Mouse (Mus musculus) heart, postnatal 36 days (tissue): ENCODE measurements around the gene Ren1. TPM values are rescaled to one million over a fixed set of nuclear protein-coding genes. Genes with fewer than 3 reads are reported as not detected.
A peak's percentile ranks its signal among the peaks of the same experiment; 100 is the strongest.
"Not testable (repeated sequence)": the region's sequence is repeated elsewhere in the genome, so short reads cannot be mapped to it uniquely, and the experiment has no call there.

ENCODE experiments used
- DNase-seq, 2 experiments: peaks; one replicate each; pipeline ENCODE4 v3.0.0; 2021 to 2022
- intact Hi-C: fragments of 180-260 bp; cut with DNase I; formaldehyde crosslinking; loops from one replicate; pipeline ENCODE4 v1.15.1; 2025
- total RNA-seq, 2 experiments: library from RNA; stranded (reverse); gene quantifications; 2 replicates each; pipeline ENCODE4 v1.2.3; 2021

Ren1 gene
- total RNA-seq, 2 experiments from 2014 or later, result 0.22 TPM; not detected in 1

DNA sequence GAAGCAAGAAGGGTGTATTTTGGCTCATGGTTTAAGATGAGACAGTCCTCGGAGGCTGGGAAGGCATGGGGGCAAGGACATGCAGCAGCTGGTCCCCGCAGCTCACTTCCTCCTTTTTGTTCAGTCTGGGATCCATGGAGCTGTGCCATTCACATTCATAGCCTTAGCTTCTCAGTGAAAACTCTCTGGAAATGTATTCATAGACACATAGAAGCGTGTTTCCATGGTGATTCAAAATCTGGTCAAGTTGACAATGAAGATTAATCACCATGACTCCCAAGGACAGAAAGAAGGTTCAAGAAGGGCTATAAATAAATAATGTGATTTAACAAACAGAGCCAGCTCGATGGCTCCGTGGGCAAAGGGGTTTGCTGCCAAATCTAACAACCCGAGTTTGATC lies 16.4 kb upstream of the Ren1 start:
- no peak for DNase-seq
- intact Hi-C loops, result no loop called here

DNA sequence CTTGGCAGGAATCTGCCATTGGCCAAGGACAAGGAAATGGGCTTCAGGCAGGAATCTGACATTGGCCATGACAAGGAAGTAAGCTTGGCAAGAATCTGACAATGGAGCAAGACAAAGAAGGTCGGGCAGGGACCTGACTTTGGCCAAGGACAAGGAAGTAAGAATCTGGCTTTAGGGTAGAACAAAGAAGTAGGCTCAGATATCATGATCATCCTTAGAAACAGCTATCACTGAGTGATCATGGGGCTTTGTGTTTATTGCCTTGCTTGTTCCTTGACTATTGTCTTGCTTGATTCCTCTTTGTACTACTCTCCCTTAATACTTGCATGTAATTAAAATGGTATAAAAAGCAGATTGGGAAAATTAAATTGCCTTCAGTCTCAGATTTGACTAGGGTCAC lies 9.9 kb upstream of the Ren1 start:
- intact Hi-C loops, DNase-seq: not testable (repeated sequence)

DNA sequence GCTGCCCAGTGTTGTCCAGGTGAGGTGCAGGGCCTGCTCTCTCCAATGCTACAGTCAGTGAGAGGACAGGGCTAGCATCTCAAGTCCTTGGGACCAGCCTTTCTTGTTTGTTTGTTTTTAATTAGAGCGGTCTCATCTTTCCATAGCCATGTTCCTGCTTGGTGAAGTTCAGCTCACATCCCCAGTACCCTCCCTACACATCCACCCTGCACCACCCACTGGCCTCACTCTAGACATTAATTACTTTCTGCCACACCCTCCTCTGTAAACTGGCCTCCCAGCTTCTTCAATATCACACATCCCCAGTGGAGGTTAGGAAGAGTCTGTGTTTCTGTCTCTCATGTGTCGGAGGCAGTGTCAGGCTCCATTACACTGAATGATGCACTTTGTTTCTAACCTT lies 6.0 kb upstream of the Ren1 start:
- DNase-seq, result no peak
- intact Hi-C loops, result no loop called here

DNA sequence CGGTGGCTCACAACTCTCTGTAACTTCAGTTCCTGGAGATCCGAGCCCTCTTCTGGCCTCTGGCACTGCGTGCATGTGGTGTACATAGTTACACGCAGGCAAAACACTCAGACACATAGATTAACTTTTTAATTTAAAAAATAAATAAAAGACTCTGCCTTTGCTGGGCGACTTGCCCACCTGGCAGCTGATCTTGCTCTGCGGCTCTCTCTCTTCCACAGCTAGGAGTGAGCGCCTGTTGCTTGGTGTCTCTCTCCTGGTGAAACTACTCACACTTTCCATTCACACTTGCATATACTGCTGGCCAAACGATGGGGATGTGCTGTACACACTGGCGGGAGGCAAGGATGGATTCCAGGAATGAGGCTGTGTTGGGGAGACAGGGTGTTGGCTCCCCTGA lies 3.8 kb upstream of the Ren1 start:
- no peak for DNase-seq
- intact Hi-C loops, result no loop called here

DNA sequence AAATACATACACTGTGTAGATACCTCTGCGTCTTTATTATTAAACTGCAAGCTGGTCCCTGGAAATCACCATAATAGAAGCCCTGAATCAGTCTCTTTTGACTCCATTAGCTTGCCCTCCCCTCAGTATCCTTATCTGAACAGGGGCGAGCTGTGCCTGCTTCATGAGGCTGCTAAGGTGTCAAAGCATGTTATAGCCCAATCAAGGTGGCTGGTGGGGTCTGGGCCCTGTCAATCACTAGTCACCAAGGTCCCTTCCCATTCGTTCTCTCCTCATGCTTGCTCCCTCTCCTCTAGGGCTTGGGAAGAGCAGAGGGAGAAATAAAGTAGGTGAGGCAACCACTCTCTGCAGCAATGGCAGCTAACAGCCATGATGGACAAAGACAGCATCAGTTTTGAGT lies 3.1 kb upstream of the Ren1 start:
- no peak for DNase-seq
- intact Hi-C loops, result no loop called here

DNA sequence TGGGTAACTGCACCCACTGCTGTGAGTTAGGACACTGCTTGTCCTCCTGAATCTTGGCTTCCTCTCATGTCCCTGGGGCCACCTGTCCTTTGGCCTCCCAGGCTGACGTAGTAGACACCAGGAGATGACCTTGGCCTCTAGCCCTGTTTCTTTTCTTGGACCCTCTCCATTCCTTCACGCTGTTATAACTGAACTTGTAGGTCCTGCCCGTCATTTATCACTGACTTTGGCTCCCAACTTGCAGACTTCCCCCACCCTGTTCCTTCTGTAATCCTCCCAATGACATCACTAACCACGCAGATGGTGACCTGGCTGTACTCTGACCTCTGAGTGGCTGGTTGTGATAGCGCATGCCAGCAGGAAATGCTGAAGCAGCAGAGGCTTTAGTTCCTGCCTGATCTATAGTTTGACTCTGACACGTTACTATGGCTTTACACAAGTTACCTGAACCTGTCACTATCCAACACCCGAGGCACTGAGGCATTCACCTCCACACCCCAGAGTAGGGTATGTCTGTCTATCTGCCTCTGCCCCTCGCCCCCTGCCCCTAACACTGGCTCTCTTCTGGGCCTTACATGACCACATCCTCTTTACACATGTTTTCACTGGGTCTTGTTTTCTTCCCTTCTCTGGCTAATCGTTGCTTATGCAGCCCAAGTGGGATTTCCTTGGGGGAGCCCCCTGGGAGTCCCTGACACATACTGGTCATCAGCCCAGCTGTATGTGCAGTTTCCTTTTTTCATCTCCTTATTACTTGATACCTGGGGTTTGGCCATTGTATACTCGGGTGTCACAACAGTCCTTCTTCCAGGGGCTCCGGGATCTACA lies 2.4 kb upstream of the Ren1 start:
- no peak for DNase-seq
- intact Hi-C loops, result no loop called here

DNA sequence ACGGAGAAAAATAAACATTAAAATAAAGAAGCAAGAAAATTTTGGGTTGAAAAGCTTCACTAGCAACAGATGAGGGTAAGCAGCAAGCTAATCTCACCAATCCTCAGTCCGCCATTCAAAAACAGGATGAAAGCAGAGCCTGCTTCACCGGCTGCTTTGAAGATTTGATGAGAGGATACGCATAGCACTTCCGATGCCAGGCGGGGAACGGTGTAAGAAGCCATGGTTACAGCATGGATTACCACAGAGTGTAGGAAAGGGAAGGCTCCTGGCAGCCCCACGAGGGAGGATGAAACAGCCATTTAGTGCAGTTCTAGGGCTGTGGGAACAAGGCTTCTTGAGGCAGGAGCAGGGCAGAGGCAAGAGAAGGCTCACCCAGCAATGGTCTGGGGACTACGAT lies 1.5 kb downstream of the Ren1 start:
- intact Hi-C loops, result loop anchor here (2.0 kb wide), 3 partner anchors 37 to 205 kb away; no protein-coding TSS in a partner anchor
- DNase-seq, result no peak

DNA sequence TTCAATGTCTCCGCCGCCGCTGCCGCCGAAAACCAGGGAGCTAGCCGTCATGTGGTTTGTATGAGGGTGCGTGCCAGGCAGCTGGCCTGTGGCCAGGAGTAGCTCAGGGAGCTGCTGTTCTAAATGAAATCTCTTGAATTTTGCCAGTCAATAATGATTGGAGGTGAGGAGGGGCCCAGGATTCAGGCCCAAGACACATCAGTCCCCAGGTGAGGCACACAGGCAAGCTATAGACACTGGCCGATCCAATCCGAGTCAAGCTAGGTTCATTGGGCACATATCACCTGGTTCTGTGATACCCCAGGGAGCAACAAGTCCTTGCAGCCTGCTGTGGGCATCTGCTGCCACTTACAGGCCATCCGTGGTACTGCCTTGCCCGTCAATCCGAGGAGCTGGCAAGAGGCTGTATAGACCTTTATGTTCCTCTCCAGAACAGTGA lies 3.1 kb downstream of the Ren1 start:
- peak; percentile 62 to 74 for DNase-seq
- intact Hi-C loops, result loop anchor here (2.0 kb wide), 3 partner anchors 39 to 207 kb away; no protein-coding TSS in a partner anchor

DNA sequence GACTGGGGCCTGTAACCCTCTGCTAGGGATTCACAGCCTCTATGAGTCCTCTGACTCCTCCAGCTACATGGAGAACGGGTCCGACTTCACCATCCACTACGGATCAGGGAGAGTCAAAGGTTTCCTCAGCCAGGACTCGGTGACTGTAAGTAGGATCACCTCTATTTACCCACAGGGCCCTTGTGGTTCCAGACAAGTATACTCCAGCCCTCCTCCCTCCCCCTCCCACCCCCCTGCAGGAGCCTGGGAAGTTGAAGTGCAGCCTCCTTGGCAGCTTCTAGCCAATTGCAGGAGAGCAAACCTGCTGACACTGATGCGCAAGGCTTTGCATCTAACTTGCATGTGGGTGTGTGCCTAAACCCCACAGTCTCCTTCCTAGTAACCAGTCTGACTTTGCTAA lies 5.2 kb downstream of the Ren1 start:
- DNase-seq, result no peak
- intact Hi-C loops, result no loop called here

DNA sequence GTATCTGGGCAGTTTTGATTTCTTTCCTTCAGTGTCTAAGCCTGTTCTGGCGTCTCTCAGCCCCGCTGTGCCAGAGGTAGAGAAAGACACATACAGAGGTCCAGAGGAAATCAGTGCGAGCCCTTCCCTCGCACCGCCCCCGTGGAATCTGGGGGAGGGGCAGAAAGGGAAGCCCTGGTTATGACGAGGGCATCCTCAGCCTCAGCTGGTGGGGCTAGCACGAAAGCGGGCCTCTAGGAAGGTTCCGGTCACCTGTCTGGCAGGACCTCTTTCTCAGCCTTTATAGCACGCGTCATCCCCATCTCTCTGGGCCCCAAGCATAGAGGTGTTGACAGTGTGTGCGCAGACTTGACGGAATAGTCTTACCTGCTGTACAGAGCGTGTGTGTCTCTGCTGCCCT lies 5.6 kb downstream of the Ren1 start:
- no peak for DNase-seq

DNA sequence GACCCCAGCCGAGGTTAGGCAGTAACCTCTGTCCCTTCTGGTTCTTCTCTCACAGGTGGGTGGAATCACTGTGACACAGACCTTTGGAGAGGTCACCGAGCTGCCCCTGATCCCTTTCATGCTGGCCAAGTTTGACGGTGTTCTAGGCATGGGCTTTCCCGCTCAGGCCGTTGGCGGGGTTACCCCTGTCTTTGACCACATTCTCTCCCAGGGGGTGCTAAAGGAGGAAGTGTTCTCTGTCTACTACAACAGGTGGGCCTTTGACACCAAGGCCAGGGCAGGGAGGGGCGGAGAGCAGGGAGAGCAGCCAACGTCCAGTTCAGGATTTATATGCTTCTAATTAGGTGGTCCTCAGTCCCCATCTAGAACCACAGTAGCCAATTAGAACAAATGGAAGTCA lies 6.0 kb downstream of the Ren1 start:
- intact Hi-C loops, result no loop called here
- no peak for DNase-seq

More for the DNA sequence above, 5.6 kb downstream of the Ren1 start:
- intact Hi-C loops, result no loop called here

DNA sequence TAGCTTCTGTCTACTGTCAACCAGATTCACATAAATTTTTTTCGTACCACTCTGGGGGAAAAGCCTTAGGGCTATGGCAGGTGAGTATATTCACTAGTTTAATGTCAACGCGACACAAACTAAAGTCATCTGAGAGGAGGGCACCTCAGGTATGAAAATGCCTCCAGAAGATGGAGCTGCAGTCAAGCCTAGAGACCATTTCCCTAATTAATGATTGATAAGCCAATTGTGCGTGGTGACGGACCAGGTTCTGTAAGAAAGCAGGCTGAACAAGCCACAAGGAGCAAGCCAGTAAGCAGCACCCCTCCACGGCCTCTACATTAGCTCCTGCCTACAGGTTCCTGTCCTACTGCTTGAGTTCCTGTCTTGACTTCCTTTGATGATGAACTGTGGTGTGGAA lies 10.7 kb downstream of the Ren1 start:
- intact Hi-C loops, result no loop called here
- DNase-seq, result no peak

DNA sequence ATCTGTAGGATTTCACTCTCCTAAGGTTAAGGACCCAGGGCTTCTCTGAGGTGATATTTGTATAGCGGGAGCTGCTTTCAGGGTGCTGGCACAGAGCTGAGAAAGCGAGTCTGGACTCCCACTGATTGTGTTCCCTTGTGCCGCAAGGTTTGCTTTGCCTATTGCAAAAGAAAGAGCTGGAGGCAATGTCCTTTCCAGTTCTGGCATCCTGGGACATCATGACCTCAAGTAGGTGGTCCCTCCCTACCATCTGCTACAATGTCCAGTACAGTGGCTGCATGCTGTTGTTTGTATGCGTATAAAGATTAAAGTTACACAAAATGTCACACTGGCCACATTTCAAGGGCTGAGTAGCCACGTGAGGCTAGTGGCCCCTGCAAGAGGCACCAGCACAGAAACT lies 11.8 kb downstream of the Ren1 start:
- DNase-seq, result no peak
- intact Hi-C loops, result no loop called here

DNA sequence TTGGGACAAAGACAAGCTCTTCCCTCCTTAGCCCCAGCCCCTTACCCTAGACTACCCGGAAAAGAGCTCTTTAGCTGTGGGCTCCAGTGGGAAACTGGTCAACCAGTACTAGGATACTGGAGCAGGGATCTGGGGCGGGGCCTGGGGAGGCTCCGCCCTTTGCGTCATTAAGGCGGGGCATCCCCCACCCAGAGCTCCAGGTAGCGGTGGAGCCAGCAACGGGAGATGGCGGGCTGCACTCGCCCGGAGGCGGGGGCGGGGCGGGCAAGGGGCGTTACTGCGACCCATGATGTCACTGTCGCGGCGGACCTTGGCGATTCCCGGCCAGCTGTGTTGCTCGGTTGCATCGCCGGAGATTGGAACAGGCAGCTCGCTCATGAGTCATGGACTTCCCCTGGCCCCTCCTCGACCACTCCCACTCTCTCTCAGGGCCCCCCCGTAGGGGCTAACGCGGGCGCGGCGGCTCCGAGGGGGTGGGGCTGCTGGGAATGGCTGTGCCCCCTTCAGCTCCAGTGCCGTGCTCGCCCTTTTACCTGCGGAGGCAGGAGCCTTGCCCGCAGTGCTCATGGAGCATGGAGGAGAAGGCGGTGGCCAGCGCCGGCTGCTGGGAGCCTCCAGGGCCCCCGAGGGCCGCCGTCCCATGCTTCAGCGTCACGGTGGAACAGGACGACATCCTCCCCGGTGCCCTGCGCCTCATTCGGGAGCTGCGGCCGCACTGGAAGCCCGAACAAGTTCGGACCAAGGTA lies 13.1 kb downstream of the Ren1 start, which contains the start of gene Etnk2:
Gene Etnk2 (plus strand): TSS at position 297 of the 746 bp plus-strand sequence.
- intact Hi-C loops, result no loop called here
- peak; percentile 77 to 78 for DNase-seq

DNA sequence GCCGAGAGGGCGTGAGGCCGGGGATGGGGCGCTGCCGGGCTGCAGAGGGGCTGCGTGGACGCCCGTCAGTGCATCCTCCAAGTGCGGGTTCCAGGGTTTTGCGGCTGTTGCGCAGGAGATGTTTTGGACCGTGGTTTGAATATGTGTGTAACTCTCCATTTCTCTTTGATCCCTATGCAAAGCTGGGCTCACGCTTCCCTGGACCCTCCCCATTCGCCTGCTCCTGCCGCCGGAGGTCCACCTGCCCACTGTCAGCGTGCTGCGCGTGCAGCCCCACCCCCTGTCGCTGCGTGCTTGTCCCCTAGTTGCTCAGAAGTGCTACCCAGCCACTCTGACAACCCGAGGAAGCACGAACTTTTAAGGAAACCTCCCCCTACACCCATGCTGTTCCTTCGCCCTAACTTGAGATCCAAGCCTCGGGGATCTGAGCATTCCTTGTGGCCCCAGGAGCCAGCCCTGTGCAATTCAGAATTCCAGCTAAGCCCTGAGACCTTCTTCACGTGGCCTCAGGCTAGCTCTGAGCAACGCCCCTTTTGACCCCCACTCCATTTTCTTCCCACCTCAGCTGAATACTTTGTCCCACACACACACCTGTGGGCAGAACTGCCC lies 13.8 kb downstream of the Ren1 start:
- intact Hi-C loops, result no loop called here
- no peak for DNase-seq

DNA sequence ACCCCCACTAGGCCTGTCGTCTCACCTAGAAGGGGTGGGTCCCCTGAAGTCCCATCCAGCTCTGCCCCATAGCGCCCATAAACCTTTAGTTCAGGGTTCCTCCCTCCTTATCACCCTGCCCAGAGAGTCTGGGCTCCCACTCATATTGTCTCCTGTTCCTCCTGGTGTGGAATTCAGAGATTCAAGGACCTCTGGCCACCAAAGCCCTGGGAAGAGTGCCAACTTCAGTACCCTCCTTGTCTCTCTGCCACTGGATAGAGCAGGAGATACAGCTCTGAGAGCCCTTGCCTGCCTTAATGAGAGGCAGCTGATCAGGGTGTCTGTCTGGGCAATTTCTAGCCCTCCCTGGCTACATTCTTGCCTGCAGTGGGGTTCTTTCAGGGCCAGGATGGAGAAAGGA lies 14.6 kb downstream of the Ren1 start:
- no peak for DNase-seq
- intact Hi-C loops, result no loop called here

DNA sequence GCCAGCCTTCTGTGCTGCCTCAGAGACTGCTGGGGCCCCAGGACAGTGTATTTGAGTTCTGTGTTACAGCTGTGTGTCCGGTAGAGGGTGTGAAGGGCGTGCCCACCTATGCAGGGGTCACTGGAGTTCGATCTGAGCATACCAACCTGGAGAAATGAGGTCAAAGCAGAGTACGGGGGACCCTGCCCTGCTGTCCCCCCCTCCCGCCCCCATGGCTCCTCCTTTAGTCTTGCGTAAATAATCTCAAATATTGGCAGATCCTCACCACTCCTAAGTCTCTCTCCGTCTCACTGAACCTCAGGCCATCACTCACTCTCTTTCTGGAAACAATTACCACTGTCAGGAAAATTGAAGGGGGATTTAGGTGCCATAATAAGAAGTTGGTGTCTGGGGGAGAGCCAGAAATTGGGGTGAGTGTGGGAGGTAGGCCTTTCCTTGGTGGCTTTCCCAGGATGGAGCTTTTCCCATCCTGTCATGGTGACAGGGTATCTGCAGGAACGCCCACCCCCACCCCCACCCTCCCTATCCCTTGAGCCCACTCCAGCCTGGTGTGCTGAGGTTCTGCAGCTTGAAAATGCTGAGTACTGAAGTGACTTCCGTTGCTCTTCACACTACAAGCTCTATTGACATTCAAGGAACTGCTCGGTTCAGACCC lies 16.8 kb downstream of the Ren1 start:
- intact Hi-C loops, result no loop called here

DNA sequence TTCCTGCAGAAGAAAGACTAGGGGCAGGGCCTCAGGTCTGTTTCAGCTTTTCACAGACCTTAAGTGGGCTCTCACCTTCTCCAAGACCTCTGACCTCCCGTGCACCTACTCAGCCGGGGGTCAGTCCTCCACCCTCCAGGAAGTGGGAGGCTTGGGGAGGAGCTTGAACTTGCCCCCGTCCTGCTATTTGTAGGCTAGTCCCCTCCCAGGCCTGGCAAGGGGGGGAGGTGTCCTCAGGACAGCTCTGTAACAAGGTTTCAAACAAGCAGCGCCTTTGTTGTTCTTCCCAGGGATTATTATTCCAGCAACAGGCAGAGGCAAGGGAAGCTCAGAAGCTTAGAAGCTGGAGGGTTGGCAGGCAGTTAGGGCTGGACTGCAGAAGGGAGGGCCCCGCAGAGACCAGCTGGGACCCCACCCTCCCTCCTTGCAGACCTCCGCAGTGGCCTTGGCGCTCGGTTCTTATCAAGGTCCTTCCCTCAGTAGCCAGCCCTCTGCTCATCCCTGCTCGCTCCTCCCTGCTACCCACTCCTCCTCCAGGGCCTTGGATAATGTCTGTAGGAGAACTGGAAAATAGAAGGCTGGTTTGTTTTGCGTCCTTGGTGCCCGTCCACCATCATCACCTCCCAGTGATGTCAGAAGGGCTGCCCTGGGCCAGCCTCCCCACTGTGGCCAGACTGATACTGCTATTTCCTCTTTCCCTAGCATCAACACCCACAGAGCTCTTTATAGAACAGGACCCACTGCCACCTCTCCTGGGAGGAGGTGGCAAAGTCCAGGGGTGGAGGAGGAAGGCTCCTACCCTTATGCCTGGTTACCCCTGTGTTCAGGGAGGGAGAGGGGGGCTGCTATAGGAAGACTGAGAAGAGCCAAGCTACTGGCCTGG lies 17.5 kb downstream of the Ren1 start:
- no peak for DNase-seq
- intact Hi-C loops, result no loop called here

More for the DNA sequence above, 16.8 kb downstream of the Ren1 start:
- no peak for DNase-seq

DNA sequence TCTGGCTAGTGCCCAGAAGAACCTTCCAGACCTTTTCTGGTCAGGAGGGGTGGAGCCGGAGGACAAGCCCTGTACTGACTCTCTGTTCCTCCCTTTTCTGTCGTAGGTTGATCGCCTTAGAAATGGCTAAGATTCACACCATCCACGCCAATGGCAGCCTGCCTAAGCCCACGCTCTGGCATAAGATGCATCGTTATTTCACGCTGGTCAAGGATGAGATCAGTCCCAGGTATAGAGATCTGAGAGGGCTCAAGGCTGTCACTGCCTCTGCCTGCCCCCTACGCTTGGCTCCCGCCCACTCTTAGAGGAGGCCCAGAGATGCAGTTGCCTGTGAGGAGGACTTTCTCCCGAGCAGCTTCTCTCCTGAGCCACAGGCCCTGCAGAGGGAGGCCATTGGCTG lies 18.3 kb downstream of the Ren1 start:
- DNase-seq, result no peak
- intact Hi-C loops, result no loop called here

DNA sequence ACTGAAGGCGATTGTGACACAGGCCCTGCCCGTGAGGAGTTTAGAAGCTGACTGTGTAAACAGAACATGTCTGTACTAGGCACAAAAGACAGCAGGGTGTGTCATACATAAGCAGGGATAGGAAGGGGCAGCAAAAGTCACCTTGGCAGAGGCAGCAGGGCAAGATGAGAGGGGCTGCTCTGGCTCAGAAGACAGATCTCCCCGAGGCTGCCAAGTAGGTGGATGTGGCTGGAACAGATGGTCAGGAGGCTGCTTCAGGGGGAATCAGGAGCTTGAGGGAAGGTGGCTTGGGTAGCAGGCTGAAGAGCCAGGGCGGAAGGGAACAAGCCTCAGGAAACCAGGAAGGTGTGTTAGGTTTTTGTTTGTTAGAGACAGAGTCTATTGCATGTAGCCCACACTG lies 20.0 kb downstream of the Ren1 start:
- intact Hi-C loops, result no loop called here
- DNase-seq, result no peak
